Mouse (Mus musculus): ENCODE data around the gene Fhit.

DNA sequence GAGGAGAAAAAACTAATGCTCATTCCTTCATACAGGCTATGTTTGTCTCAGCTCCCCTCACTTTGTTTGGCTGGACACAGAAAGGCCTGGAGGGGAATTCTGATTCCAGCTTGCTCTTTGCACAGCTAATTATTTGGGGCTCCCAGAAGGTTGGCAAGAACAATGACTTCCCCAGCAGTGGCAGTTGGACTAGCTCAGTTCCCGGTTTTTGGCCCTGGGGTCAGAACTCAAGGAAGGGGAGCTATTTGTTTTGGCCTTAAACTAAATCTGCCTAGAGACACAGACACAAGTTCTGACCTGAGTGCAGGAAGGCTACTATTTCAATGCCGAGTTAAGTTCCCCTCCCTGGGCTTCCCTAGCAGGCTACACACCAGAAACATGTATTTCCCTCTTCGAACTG lies 506.0 kb downstream of the Fhit start:
- TF ChIP-seq CTCF (IDR thresholded peaks at IDR 0.05; ENCODE audit: control insufficient read depth, insufficient read depth, low read length) (no peak), POLR2A (IDR thresholded peaks at IDR 0.05; ENCODE audit: borderline replicate concordance, control insufficient read depth, low read depth, low read length) (no peak)

Data from bone marrow, adult 2 months (tissue).